Mouse (Mus musculus) adrenal gland, adult 18-20 months (tissue): ENCODE measurements around the gene Nhlrc2. TPM values are rescaled to one million over a fixed set of nuclear protein-coding genes. Genes with fewer than 3 reads are reported as not detected.

ENCODE experiments used
- DNase-seq, 2 experiments: peaks; one replicate each; pipeline ENCODE4 v3.0.0; 2021 to 2022; ENCODE audit warnings: low spot score in 2 of 2
- total RNA-seq, 2 experiments: library from RNA; stranded (reverse); gene quantifications; 1 replicate in 1 of 2; 2 replicates in 1 of 2; pipeline ENCODE4 v1.2.3; 2021

The Nhlrc2 gene
- total RNA-seq, 2 experiments from 2014 or later, result 18.6 to 19.2 TPM

DNA sequence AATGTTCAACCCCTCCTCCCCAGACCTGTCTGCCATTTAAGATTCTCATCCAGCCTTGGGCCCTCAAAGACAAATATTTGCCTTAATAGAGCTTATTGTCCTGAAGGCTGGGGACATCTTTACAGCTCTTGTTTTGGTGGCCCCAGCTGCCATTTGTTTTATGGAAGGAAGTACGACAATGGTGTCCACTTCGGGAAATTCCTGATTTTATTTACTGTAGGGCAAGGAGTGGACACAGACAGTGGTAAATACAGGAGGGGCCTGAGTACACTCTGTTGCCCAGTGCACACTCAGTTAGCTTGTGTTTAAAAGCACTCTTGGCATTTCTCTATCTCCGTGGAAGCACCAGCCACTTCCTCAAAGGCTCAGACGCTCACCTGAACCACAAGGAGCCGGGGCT is 66.1 kb downstream of the Nhlrc2 start:
- no peak for DNase-seq

DNA sequence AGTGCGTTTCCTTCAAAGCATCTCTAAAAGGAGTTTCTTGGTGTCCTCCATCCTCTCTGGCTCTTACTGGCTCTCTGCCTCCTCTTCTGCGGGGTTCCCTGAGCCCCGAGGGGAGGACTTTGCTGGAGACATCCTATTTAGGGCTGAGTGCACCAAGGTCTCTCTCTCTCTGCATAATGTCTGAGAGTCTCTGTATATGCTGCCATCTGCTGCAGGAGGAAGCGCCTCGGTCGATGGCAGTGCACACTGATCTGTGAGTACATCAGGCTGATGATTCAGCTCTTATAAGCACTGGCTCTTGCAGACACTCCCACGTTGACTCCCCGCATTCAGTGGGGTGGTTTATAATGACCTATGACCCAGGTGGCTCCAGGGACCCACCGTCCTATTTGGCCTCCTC is 70.8 kb downstream of the Nhlrc2 start:
- DNase-seq, result no peak

DNA sequence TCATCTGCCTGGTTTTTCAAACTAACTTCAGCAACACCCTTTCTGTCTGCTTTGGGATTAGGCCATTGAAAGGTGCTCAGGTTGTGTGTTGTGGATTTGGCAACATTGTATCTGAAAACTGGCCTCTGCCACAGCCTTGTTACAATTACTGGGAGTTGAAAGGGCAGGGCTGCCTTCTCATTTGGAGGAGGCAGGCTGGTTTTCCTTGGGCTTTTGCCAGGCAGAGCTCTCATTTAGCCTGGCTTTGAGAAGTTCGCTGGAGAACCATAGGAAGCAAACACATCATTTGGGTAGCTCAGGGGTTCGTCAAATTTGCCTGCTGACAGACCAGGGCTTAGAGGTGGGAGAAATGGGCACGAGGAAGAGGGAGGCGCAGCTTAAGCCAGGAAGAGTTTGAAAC is 71.5 kb downstream of the Nhlrc2 start:
- no peak for DNase-seq

DNA sequence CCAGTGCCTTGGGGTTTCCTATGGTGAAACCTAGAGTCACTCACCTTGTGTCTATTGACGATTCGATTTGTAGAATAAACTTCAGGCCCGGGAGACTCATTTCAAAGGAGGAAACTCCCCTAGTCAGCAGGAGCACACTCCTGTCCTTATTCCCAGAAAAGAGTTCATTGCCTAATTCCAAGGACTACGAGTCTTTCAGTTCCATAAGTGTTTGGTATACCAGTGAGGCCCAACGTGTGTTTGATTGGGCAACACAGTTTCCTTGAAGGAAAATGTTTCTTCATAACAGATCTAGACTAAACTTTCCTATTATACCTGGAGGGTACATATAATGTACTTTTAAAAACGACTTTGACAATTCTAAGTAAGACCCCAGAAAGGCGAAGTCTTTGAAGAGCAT is 73.8 kb downstream of the Nhlrc2 start:
- no peak for DNase-seq

DNA sequence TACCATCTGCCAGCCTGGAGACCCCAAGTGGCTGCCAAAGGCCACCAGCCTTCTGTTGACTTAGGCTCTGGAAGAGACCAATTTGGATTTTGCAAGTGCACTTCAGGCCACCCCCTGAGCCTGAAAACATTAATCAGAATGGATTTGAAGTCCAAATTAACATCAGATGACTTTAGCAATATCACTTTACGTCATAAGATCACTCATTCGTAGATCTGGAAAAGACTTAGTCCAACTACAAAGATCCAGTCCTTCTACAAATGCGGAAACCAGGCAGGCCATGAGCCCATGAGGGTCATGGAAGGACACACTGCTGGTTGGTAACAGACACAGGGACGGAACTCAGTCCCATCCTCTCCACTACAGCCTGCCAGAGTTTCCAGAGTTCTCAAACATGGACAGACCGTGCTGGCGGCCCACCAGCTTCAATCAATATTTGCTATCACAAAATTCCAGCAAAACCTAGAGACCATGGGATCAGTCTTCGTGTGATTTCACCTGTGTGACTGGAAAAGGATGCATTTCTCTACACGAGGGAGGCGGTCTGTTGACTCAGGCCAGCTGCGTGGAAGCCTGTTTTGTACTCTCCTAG is 79.9 kb downstream of the Nhlrc2 start:
- DNase-seq, result no peak

DNA sequence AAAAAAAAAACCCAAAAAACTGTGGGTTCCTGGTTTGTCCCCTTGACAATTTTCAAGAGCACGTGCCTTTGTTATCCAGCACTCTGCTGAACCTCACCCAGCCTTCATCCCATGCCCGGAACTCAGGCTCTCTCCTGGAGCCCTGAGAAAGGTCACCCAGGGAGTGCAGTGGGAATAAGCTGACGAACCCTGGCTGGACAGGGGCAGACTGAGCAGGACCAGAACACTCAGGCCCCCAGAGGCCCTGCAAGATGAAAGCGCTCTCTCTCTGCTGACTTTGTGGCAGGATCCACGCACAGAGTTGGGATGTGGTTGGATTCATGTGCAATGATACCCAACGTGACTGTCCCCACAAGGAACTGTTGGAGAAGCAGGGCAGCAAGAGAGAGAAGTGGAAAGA is 81.6 kb downstream of the Nhlrc2 start:
- DNase-seq, result no peak

DNA sequence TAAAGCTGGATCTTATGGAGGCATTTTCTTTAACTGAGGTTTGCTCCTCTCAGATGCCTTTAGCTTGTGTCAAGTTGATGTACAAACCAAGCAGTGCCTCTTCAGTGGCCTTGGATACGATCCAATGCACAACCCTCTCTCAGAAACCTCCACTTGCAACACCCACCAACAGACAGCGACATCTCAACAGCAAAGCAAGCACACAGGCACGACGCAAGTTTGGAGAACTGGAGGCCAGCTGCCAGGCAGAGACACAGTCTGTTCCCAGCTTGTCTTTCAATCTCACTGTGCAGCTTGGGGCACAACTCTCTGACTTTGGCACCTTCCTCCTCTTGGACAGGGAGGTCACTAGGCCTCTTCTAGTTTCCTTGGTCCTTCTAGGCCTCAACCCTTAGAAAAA is 83.0 kb downstream of the Nhlrc2 start:
- DNase-seq, result peak in 1 of 2 experiments; percentile 5

DNA sequence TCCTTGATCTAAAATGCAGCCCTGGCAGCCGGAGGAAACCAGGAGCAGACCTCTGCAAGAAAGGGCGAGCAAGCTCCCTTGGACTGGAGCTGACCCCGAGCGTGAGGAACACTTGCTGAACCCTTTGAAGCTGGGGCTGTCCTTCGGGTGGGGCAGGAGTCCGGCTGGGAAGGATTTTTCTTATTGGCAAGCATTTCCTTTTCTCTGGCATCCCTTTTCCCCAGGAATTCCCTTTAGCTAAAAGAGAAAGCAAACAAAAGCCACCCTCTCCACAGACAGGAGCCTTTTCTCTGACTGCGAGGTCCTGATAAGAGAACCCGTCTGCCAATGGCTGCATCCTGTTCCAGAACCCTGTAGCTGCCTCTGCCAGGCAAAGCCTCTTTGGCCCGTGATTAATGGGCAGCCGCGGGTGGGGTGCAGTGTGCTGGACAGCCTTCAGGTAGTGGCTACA is 83.4 kb downstream of the Nhlrc2 start:
- DNase-seq, result peak; percentile 16 to 29

DNA sequence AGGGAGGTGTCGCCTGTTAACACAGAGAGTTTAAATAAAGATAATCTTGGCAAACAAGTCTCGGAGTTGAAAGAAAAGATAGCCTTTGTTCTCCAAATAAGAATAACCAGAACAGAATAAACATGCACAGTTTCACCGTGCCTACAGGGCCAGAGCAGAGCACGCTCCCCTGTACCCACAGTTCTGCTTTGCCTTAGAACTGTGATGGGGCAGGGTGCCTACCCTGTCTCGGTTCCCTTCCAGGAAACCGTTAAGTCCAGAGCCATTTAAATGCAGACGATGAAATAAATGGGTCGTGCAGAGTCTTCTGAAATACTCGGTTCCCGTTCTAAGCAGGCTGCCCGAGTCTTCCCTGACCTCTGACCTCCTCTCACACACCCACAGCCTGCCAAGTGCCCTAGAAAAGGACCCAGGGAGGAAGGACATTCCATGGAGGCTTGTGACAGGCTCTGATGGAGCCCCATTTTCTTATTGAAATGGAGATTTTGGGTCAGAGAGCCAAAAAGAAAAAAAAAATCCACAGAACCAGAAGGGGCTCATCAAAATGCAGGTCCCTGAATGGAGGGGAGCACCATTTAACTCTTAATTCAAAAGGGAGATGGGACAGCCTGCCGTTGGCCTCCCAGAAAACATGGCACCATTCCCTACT is 89.1 kb downstream of the Nhlrc2 start:
- DNase-seq, result no peak

DNA sequence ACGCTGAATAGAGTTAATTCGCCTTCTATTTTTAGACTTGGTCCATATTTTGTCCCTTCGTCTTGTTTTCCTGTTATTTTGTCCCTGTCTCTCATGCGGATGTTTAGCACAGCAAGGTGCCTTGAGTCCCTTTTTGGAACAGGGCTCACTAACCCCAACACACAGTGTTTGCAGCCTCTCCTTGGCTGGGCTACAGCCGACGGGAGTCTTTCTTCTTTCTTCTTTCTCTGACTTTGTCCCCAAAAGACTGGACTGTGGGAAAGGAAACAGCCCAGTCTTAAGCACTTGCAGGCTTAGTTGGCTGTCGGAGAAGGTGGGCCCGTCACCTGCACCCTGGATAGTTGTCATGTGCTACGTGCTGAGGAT is 89.6 kb downstream of the Nhlrc2 start:
- no peak for DNase-seq

DNA sequence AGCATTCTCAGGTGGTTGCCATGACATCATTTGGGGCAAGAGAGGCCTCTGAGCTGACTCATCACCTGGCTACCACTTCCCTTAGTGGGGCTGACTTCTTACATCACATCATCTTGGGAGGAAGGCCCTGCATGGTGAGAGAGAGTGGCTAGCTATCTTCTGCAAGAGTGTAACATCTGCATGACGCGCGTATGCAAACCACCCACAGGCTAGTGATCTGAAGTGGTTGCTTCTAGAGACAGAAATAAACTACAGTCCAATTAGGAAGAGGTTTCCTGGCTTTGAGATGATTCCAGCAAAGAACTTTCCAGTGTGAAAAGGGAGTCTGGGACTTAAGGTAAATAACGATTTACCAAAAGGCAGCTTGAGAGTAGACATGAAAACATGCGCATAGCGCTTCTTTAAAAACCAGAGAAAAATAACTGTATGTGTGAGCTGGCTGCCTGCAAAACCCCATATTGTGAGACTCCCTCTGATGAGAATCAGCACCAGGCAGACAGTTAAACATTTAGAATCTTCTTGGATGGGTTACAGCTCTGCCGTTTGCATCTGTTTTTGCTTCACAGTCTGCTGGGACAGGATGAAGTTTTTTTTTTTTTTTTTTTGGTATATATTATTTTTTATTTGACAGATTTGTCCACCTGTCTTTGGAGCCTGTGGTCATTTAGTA is 99.5 kb downstream of the Nhlrc2 start:
- DNase-seq, result no peak

DNA sequence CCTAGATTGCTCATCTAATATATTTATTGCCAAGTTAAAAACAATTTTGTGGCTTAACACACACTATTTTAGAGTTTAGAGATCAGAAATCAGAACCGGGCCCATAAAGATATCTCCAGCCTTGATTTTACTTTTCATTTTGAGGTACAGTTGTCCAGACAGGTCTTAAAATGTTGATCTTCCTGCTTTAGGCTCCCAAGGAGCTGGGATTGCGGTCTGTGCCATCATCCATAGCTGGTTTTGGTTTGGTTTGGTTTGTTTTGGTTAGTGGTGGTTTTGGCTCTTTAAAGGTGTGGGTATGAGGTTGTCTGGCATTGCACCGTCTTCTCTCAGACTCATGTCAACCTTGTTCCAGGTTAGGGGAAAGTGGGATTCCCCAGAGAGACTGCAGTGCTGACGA is 103.2 kb downstream of the Nhlrc2 start:
- no peak for DNase-seq

DNA sequence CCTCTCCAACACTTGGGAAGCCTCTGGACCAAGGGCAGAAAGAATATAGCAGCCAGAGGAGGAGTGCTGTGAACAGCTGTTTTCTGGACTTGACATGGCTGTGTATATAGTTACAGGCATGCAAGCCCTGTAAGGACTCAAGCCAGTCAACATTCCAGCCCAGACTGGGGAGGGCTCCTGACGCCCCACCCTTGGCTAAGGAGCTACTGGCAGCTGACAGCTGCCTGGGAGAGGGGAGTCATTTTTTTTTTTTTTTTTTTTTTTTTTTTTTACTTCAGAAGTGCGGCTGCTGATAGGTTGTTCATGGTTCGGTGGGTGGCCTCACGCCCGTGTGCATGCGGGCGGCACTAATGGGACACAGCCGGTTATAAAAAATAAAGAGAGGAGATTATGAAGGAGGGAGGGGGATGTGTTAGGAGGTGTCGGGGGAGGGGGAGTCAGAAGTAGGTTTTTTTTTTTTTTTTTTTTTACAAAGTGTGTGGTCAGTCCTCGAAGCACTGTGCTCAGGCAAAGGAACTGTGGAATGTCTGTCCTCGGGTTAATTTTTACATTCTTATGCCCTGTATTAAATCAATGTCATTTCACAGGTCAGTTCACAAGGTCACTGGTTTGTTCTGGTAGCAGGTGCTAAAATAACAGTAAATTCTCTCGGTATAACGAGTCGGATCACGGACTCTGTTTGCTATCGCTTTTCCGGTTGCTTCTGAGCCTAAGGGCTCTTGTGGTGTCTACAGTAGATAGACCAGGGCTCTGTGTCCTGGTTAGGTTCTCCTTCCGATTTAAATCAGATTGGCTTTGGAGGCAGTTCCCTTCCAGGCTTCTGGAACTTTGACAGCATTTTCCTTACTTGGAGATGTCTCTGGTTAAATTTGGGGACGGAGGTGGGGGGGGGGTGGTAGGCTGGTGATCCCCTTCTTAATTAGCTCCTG is 104.2 kb downstream of the Nhlrc2 start:
- DNase-seq, result no peak

Other genes starting within 250 kb of the Nhlrc2 start
- gene Nrap, start 158.2 kb upstream of the Nhlrc2 start, total RNA-seq, result under 1 TPM in 1 of 2 experiments, not detected in 1; 0.96 TPM
- gene Casp7, start 151.1 kb upstream of the Nhlrc2 start, total RNA-seq, result 1 to 10 TPM; 5.5 to 6.1 TPM
- gene Plekhs1, start 86.6 kb upstream of the Nhlrc2 start, total RNA-seq, result not detected
- 1 to 10 TPM; 6.6 to 8.0 TPM for gene Dclre1a, start within 50 bp of the Nhlrc2 start, total RNA-seq
- gene Adrb1, start 173.9 kb downstream of the Nhlrc2 start, total RNA-seq, result 1 to 10 TPM; 2.0 to 7.8 TPM